Mouse (Mus musculus) heart, postnatal 10 days (tissue): ENCODE data around the gene Sec16b. TPM values are rescaled to one million over a fixed set of nuclear protein-coding genes. Genes with fewer than 3 reads are reported as not detected.

Experiments used
- DNase-seq, 2 experiments: peaks; one replicate each; pipeline ENCODE4 v3.0.0; 2021
- intact Hi-C: fragments of 180-260 bp; cut with DNase I; formaldehyde crosslinking; loops from one replicate; pipeline ENCODE4 v1.15.1; 2025
- total RNA-seq, 2 experiments: library from RNA; stranded (reverse); gene quantifications; 2 replicates each; pipeline ENCODE4 v1.2.3; 2021

Gene Sec16b
- total RNA-seq: 1 to 10 TPM; 1.9 to 2.1 TPM

DNA sequence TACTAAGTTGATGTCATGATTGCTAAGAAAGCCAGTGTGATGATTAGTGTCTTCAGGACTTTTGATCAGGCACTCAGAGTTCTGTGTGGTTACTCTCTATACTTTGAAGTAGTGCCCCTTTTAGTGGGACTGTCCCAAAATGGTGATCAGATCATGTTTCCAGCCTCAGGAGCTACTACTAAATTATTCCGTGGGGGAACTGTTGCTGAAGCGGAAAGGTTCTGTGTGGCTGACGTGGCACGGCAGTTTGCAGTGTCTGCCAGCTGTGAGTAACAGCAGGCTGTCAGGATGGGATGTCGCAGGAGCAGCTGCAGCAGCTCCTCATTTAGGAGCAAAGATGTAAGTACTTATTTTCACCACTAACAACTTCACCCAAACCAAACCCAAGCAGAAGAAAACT lies at the start of gene Sec16b:
TSS of gene Sec16b (plus strand) at position 207 of the 400 bp plus-strand sequence.
- intact Hi-C loops: no loop called here
- peak; percentile 72 to 75 for DNase-seq

DNA sequence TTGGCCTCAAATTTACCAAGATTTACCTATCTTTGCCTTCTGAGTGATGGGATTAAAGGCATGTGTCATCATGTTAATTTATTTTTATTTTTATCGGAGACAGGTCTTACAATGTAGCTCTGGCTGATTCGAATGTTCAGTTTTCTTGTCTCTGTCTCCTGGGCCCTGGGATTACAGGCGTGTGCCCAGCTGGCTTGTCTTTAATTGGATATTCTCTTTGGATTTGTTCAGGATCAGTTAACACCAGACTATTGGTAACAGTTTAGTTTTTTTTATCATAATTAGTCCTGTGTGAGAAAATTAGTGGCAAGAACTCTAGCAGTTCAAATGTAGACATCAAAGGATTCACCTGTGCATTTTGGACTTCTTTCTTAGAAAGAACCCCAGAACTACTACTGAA lies 48.7 kb upstream of the Sec16b start:
- intact Hi-C loops: loop anchor here (2.0 to 5.0 kb wide), 2 partner anchors 47 to 370 kb away; no protein-coding TSS in a partner anchor
- DNase-seq: no peak

DNA sequence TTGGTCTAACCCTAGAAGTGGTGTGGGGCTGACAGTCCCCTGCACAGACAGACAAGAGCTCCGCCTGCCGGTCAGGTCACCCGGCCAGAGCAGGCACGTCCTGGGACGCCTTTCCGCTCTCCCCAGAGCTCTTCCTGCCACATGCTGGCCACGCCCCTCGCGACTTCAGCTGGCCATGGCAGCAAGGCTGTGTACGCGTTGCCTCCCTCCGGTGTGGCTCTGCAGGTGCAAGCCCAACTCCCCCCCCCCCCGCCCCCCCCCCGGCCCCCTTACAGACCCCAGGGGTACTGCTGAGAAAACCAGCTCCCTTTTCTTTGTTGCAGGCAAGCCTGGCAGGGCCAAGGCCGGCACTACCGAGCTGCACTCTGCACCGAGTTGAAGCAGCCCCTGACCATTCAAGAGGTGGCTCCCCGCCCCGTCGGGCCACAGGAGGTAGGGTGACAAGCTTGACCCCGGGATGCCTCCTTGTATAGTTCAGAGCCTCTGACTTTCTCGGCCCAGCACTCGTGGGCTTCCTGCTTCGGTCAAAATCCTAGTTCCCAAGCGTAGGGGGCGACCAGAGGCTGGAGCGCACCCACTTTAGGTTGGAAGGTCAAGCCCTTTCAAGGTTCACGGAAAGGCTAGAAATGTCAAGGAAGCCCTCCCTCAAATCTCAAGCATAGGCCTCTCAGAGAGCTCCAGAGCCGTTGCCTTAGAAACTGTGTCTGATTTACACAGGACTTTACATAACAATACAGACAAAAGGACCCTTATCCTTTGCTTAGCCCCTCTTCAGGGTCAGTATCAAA lies 47.9 kb upstream of the Sec16b start, which contains the start of gene Cryzl2:
TSS of gene Cryzl2 (plus strand) at position 157 of the 788 bp plus-strand sequence.
- intact Hi-C loops: loop anchor here (2.0 to 5.0 kb wide), 2 partner anchors 48 to 371 kb away; no protein-coding TSS in a partner anchor
- peak; percentile 87 to 90 for DNase-seq

DNA sequence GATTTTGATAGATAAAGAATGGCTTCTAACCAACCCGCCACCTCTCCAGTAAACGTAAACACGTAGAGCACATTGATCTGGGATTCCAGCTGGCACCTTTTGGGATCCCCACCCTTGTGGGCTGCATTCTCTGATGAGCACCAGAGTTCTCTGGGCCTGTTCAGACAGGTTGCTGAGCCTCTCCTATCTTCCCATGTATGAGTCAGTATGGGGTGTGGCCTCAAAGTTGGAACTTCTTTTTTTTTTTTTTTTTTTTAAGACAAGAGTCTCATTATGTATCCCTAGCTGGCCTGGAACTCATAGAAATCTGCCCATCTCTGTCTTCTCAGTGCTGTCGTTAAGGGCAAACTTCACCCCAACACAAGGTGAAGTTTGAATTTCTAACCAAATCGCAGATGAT lies 46.6 kb upstream of the Sec16b start:
- intact Hi-C loops: loop anchor here (1.0 to 10.0 kb wide), 4 partner anchors 49 to 373 kb away; no protein-coding TSS in a partner anchor
- no peak for DNase-seq

GRCm38 (mm10) chr1:157461276-157461675 lies 45.3 kb upstream of the Sec16b start:
- no peak for DNase-seq
- intact Hi-C loops: loop anchor here (10.0 kb wide), 1 partner anchor 306 kb away; no protein-coding TSS in a partner anchor

DNA sequence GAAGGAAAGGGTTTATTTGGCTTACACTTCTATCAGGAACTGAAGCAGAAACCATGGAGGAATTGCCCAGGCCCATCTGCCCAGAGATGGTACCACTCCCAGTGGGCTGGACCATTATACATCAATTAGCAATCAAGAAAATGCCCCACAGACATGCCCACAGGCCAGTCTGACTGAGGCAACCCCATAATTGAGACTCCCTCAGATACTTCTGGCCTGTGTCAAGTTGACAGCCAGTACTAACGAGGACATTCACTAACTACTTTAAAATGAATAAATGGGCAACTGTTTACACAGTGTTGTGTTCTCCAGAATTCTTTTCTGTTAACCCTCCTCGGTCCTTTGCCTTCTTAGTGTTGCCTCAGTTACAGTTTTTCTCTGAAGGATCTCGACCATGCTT lies 44.2 kb upstream of the Sec16b start:
- no peak for DNase-seq
- intact Hi-C loops: loop anchor here (10.0 kb wide), 1 partner anchor 308 kb away; no protein-coding TSS in a partner anchor

- intact Hi-C loops: loop anchor here (10.0 kb wide), 1 partner anchor 310 kb away; no protein-coding TSS in a partner anchor
- peak; percentile 52 to 70 for DNase-seq
Measured at GRCm38 (mm10) chr1:157465194-157465593, 41.3 kb upstream of the Sec16b start.

DNA sequence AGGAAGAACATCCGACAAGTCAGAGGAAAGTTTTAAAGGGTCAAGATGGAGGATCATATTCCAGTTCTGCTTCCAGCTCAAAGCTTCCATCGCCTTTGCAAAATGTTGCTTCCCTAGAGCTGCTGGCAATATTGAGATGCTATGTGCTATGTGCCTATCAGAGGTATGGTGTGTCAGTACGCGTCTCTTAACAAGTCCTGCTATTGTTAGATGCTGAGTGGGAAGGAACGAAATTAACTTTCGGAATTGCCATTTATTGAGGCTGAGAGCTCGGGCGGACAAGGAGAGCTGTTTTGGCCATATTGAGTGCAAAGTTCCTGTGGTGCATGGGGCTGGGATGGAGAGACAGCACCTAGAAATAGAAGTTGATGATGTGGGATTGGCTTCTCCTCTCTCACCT lies 38.7 kb upstream of the Sec16b start:
- intact Hi-C loops: loop anchor here (10.0 kb wide), 1 partner anchor 313 kb away; no protein-coding TSS in a partner anchor
- DNase-seq: no peak

GRCm38 (mm10) chr1:157470761-157471386 lies 35.7 kb upstream of the Sec16b start:
- intact Hi-C loops: no loop called here

GRCm38 (mm10) chr1:157472716-157473115 lies 33.8 kb upstream of the Sec16b start:
- intact Hi-C loops: no loop called here
- no peak for DNase-seq

More at GRCm38 (mm10) chr1:157470761-157471386, 35.7 kb upstream of the Sec16b start:
- no peak for DNase-seq

GRCm38 (mm10) chr1:157474865-157475264 lies 31.7 kb upstream of the Sec16b start:
- intact Hi-C loops: no loop called here
- no peak for DNase-seq

DNA sequence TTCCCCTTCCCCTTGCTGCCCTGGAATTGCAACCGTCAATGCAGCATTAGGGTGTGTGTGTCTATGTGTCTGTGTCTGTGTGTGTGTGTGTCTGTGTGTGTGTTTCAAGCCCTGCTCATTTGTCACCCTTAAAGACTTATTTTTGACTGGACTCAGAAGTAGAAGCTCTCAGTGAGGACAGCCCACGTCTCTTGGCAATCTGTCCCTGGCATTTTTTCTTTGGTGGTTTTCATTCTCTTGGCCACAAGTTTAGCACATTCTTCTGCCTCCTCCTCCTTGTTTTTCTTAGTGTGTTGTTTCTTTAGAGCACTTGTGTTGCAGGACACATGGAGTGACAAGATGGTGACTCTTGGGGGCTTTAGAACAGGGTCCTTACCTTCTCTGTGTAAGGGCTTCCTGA lies 30.3 kb upstream of the Sec16b start:
- intact Hi-C loops: no loop called here
- DNase-seq: no peak

- no peak for DNase-seq
- intact Hi-C loops: no loop called here
Measured at GRCm38 (mm10) chr1:157480090-157480489, 26.4 kb upstream of the Sec16b start.

DNA sequence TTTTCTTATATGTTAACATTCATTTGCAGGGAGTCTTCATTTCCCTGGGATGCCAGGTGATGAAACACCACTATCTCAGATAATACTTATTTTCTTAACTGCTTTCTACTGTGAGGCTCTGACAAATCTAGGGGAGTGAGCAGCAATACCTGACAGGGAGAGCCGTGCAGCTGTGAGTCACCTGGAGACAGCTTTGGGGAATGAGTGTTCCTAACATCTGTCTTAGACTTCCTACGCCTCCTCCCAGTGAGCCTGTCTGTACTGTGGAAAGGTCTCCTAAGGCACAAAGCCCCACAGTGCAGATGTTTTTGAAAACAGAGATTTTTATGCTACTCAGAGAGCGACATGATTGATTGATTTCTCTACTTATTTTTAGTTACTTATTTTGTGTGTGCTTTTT lies 25.6 kb upstream of the Sec16b start:
- no peak for DNase-seq
- intact Hi-C loops: no loop called here

- intact Hi-C loops: no loop called here
- no peak for DNase-seq
Measured at GRCm38 (mm10) chr1:157481666-157482065, 24.9 kb upstream of the Sec16b start.

DNA sequence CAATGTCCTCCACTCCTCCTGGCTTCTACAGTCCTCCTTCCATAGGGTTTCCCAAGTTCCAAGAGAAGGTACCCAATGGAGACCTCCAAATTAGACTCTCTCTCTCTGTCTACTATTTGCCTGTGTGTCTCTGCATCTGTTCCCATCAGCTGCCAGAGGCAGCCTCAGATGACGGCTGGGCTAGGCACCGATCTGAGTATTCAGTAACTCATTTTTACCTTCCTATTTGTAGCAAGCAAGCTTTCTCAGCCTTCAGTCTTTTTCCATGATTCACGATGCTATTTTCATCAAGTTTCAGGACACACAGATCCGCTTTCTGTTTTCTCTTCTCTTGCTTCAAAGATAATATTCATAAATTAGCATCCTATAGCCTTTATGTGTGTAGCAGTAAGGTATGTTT lies 22.4 kb upstream of the Sec16b start:
- no peak for DNase-seq
- intact Hi-C loops: no loop called here

GRCm38 (mm10) chr1:157500657-157501056 lies 5.9 kb upstream of the Sec16b start:
- no peak for DNase-seq
- intact Hi-C loops: no loop called here

DNA sequence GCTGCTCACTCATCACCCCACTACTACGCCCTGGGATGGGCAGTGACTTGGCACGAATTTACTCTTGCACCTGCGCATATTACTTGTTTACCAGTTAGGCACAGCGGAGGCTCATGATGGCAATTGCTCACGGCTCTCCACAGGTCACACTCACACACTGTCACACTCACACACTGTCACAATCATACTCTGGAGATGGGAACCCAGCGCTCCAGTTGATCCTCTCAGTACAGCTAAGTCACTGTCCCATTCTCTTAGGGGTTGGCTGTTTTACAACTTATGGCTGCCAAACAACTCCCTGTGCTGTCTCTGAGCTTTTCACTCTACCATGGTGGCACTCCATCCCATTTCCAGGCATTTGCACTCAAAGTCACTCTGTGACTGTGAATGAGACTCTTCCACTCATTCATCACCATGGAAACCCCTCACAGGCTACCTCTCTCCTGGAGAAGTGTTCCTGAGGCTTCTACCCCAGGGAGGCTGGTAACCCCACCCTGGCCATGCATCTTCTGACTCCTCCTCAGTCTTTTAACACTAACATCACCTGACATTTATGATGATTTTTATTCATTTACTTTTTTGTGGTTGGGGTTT lies 5.1 kb upstream of the Sec16b start:
- intact Hi-C loops: no loop called here
- DNase-seq: no peak

DNA sequence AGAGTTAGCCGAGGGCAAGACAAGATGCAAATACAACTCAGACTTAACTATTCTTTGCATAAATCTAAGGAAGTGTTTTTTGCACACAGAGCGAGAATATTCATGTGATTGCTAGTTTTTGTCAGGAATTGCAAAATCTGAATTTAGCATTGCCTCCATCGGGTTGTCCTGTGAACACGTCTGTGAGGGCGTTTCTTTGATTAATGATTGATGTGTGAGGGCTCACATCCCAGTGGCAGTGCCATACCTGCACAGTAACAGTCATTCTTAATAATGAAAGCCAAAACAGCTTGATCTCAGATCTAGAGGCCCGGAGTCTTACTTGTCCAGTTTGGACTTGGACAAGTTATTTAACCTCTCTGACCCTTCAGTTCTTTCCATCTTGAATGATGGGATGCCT lies 3.5 kb upstream of the Sec16b start:
- no peak for DNase-seq
- intact Hi-C loops: no loop called here

GRCm38 (mm10) chr1:157506995-157507595 lies 567 bp downstream of the Sec16b start:
- peak; percentile 11 to 28 for DNase-seq
- intact Hi-C loops: no loop called here

DNA sequence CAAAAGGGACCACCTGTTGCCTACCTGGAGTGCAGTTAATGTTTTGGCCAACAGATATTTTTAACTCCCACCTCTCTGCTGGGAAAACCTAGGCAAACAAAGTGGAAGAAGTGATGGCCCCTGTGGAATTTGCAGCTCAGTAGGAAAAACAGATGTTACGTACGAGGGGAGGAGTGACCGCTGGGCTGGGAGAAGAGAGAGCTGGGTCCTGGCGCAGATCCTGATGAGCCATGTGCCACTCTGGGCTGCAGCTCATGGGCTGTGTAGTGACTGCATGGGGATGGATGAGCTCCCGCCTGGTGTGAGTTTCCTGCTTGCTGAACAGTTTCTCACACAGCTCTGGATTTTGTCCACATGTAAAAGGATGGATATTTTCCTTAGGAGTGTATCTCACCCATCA lies 1.3 kb downstream of the Sec16b start:
- DNase-seq: peak; percentile 55 to 61
- intact Hi-C loops: no loop called here
